Mouse (Mus musculus): ENCODE measurements at regions not wholly inside any gene's neighbourhood (a gene's known extent, or its start where the extent isn't known, plus 50 kb on each side); places are given as distances from the start of the nearest gene placed in this dataset.

DNA sequence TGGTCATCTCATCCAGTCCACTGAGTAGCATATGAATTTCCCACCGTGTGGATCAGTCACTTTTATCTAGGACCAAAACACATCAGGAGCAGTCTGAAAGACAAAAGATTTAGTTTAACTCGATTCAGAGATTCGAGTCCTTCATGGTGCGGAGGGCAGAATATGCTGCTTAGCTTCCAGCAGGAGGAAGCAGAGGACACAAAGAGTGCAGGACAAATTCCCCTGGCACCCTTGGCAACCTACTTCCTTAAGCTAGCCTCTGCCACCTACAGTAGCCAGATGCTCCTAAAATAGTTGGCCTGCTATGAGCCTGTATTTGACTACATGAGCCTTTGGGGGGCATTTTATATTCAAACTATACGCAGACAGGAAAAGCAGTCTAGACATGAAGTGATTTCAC, 181.1 kb upstream of the Cxcl12 start:
- no peak for TF ChIP-seq CTCF (IDR thresholded peaks at IDR 0.05; ENCODE audit: control insufficient read depth, insufficient read depth, insufficient read length)
- TF ChIP-seq CEBPB (IDR thresholded peaks at IDR 0.05; ENCODE audit: low read depth) = no peak
- TF ChIP-seq USF1 (IDR thresholded peaks at IDR 0.05; ENCODE audit: low read depth) = no peak
- TF ChIP-seq MAX (IDR thresholded peaks at IDR 0.05) = no peak
- no peak for TF ChIP-seq FOSL1 (IDR thresholded peaks at IDR 0.05; ENCODE audit: insufficient read depth, low read length, poor library complexity, severe bottlenecking)
- TF ChIP-seq MYOD1 (IDR thresholded peaks at IDR 0.05; ENCODE audit: control insufficient read depth, insufficient read length, low read depth) = no peak
- no peak for TF ChIP-seq MYOG (IDR thresholded peaks at IDR 0.05; ENCODE audit: control insufficient read depth, extremely low read depth, insufficient read length)
